Comparison of ENCODE assay signal across 10 mouse cellular contexts in genomic region chr4:136600536-136600935, GRCm38 (mm10). TPM values are rescaled to one million over a fixed set of nuclear protein-coding genes. Genes with fewer than 3 reads are reported as not detected.
DNase-seq lines count a peak whose midpoint lies in the region; ATAC-seq and TF ChIP-seq lines count a peak whose summit lies in the region.
"Had no signal": no experiment of that assay in that cellular context is flagged by ENCODE, and none has a peak within 500 bp of the region (broad histone marks: within the 10 kb centered on the region; RNA-seq: fewer than 3 reads in every experiment).

No protein-coding gene starts in this region.

- ATAC-seq in lung, embryonic 14.5 days (ENCODE audit: insufficient read depth) = no peak
- no peak for ATAC-seq in forebrain, embryonic 13.5 days
- no peak for ATAC-seq in limb, embryonic 12.5 days (ENCODE audit: insufficient number of reproducible peaks, insufficient read depth, low FRiP score, low TSS enrichment, low read depth)
- ATAC-seq in neural tube, embryonic 14.5 days (ENCODE audit: low read depth) = no peak

- TF ChIP-seq CTCF in lung, embryonic 14.5 days (IDR thresholded peaks at IDR 0.05; ENCODE audit: low read depth) = no peak

- 78% methylated on average over 2 of the region's 2 CpGs for WGBS in lung, embryonic 14.5 days
- 86% methylated on average over 2 of the region's 2 CpGs for WGBS in forebrain, embryonic 13.5 days
- WGBS in limb, embryonic 12.5 days = 86% methylated on average over 2 of the region's 2 CpGs
- WGBS in neural tube, embryonic 14.5 days = 93% methylated on average over 2 of the region's 2 CpGs

- H3K4me3 ChIP-seq in lung, embryonic 14.5 days (ENCODE audit: low read depth, low read length) = peak overlapping the region; percentile 99; the same call in 1 of the 2 replicates
- peak overlapping the region; percentile 92 for H3K4me3 ChIP-seq in forebrain, embryonic 13.5 days
- peak overlapping the region; percentile 99 for H3K4me3 ChIP-seq in limb, embryonic 12.5 days (replicated peaks)
- H3K4me3 ChIP-seq in neural tube, embryonic 14.5 days (ENCODE audit: low read depth, low read length) = peak overlapping the region; percentile 97

- H3K27me3 ChIP-seq in lung, embryonic 14.5 days (ENCODE audit: insufficient read depth, low read length) = no peaks in the 10 kb centered on the region
- no peaks in the 10 kb centered on the region for H3K27me3 ChIP-seq in forebrain, embryonic 13.5 days
- H3K27me3 ChIP-seq in limb, embryonic 12.5 days = no peaks in the 10 kb centered on the region
- peaks cover 3% of the 10 kb centered on the region; the same call in 1 of the 2 replicates for H3K27me3 ChIP-seq in neural tube, embryonic 14.5 days (ENCODE audit: control insufficient read depth, insufficient read depth, low read length)

- no peak for DNase-seq in lung, embryonic 14.5 days
- no peak for DNase-seq in lung, postnatal 25 days (ENCODE audit: low spot score)
- DNase-seq in left cerebral cortex, postnatal 4 days = no peak
- DNase-seq in thymus, postnatal 36 days = no peak
- no peak for DNase-seq in ovary, postnatal 14 days (ENCODE audit: low spot score)

- no peak overlapping the region for H3K9ac ChIP-seq in lung, embryonic 14.5 days
- peak overlapping the region; percentile 99 for H3K9ac ChIP-seq in forebrain, embryonic 13.5 days
- no peak overlapping the region; the same call in 1 of the 2 replicates for H3K9ac ChIP-seq in limb, embryonic 12.5 days (replicated peaks)
- no peak overlapping the region for H3K9ac ChIP-seq in neural tube, embryonic 14.5 days (replicated peaks; ENCODE audit: low read depth, low read length)

- H3K36me3 ChIP-seq in lung, embryonic 14.5 days (ENCODE audit: insufficient read depth) = no peaks in the 10 kb centered on the region
- H3K36me3 ChIP-seq in forebrain, embryonic 13.5 days (ENCODE audit: poor library complexity, severe bottlenecking) = no peaks in the 10 kb centered on the region
- 0 out of 2 replicates have a peak, but pooled peaks cover 7% of the 10 kb centered on the region for H3K36me3 ChIP-seq in limb, embryonic 12.5 days
- H3K36me3 ChIP-seq in neural tube, embryonic 14.5 days (ENCODE audit: control insufficient read depth, insufficient read depth, low read length) = no peaks in the 10 kb centered on the region

- no peaks in the 10 kb centered on the region for H3K9me3 ChIP-seq in lung, embryonic 14.5 days (ENCODE audit: low read depth, low read length)
- H3K9me3 ChIP-seq in forebrain, embryonic 13.5 days (replicated peaks) = no peaks in the 10 kb centered on the region
- no peaks in the 10 kb centered on the region for H3K9me3 ChIP-seq in limb, embryonic 12.5 days
- H3K9me3 ChIP-seq in neural tube, embryonic 14.5 days (ENCODE audit: control insufficient read depth, low read length) = no peaks in the 10 kb centered on the region

- intact Hi-C loops in left cerebral cortex, postnatal 4 days (cut with DNase I) = no loop called here

- peak overlapping the region; percentile 64 for H3K4me2 ChIP-seq in lung, embryonic 14.5 days
- H3K4me2 ChIP-seq in forebrain, embryonic 13.5 days = peak overlapping the region; percentile 75
- H3K4me2 ChIP-seq in limb, embryonic 12.5 days = peak overlapping the region; percentile 68
- peak overlapping the region; percentile 85 for H3K4me2 ChIP-seq in neural tube, embryonic 14.5 days (ENCODE audit: low read depth, low read length)

- H3K4me1 ChIP-seq in lung, embryonic 14.5 days (ENCODE audit: insufficient read depth) = peaks cover 8% of the 10 kb centered on the region
- H3K4me1 ChIP-seq in forebrain, embryonic 13.5 days = peaks cover 26% of the 10 kb centered on the region
- H3K4me1 ChIP-seq in limb, embryonic 12.5 days (replicated peaks) = peaks cover 10% of the 10 kb centered on the region
- peaks cover 10% of the 10 kb centered on the region for H3K4me1 ChIP-seq in neural tube, embryonic 14.5 days (ENCODE audit: control insufficient read depth, insufficient read depth, low read length)

- H3K27ac ChIP-seq in lung, embryonic 14.5 days (ENCODE audit: low read depth) = no peak overlapping the region
- H3K27ac ChIP-seq in forebrain, embryonic 13.5 days = no peak overlapping the region
- H3K27ac ChIP-seq in limb, embryonic 12.5 days = no peak overlapping the region
- no peak overlapping the region for H3K27ac ChIP-seq in neural tube, embryonic 14.5 days (ENCODE audit: low read depth, low read length)
- H3K27ac ChIP-seq: macrophage had no signal

RNA-seq across cellular contexts. Expression of gene Kdm1a, which starts 2.0 kb away (rescaled TPM):
- polyA plus RNA-seq in lung, embryonic 14.5 days (2014; fragmentation: Nextera tagmentation; extraction: Ambion mirVana) = 56.5 and 58.8 TPM in 2 replicates
- 83.3 and 88.3 TPM in 2 replicates for polyA plus RNA-seq in forebrain, embryonic 13.5 days (2015; fragmentation: Nextera tagmentation; extraction: Ambion mirVana)
- polyA plus RNA-seq in limb, embryonic 12.5 days (2016; fragmentation: Nextera tagmentation; extraction: Ambion mirVana) = 78.4 and 79.7 TPM in 2 replicates
- polyA plus RNA-seq in neural tube, embryonic 14.5 days (2014; fragmentation: Nextera tagmentation; extraction: Ambion mirVana) = 83.6 and 91.2 TPM in 2 replicates
- 100 to 1,000 TPM; 194 to 205 TPM for total RNA-seq in left cerebral cortex, postnatal 4 days (2021)

RNA-seq across cellular contexts. Expression of gene Tex46, which starts 9.7 kb away (rescaled TPM):
- not detected in 2 replicates for polyA plus RNA-seq in lung, embryonic 14.5 days (2014; fragmentation: Nextera tagmentation; extraction: Ambion mirVana)
- polyA plus RNA-seq in forebrain, embryonic 13.5 days (2015; fragmentation: Nextera tagmentation; extraction: Ambion mirVana) = not detected in 2 replicates
- polyA plus RNA-seq in limb, embryonic 12.5 days (2016; fragmentation: Nextera tagmentation; extraction: Ambion mirVana) = not detected in 2 replicates
- polyA plus RNA-seq in neural tube, embryonic 14.5 days (2014; fragmentation: Nextera tagmentation; extraction: Ambion mirVana) = not detected in 2 replicates
- not detected for total RNA-seq in left cerebral cortex, postnatal 4 days (2021)
- polyA plus RNA-seq: macrophage; small intestine, adult 2 months had no signal

RNA-seq across cellular contexts. Expression of gene Lactbl1, which starts 21.9 kb away (rescaled TPM):
- polyA plus RNA-seq in lung, embryonic 14.5 days (2014; fragmentation: Nextera tagmentation; extraction: Ambion mirVana) = not detected in 2 replicates
- not detected in 2 replicates for polyA plus RNA-seq in forebrain, embryonic 13.5 days (2015; fragmentation: Nextera tagmentation; extraction: Ambion mirVana)
- not detected in 2 replicates for polyA plus RNA-seq in limb, embryonic 12.5 days (2016; fragmentation: Nextera tagmentation; extraction: Ambion mirVana)
- polyA plus RNA-seq in neural tube, embryonic 14.5 days (2014; fragmentation: Nextera tagmentation; extraction: Ambion mirVana) = 0.09 TPM in 1 of 2 replicates, not detected in the other
- total RNA-seq in left cerebral cortex, postnatal 4 days (2021) = under 1 TPM in 1 of 2 experiments, not detected in 1; 0.12 TPM
- polyA plus RNA-seq: macrophage; small intestine, adult 2 months had no signal
